Mouse (Mus musculus) mouse trophoblast stem cell (cell line): ENCODE results near the gene Myl3.

ENCODE experiments used
- in situ Hi-C, 2 experiments: fragments of 300-500 bp; cut with MseI, MboI; formaldehyde crosslinking; loops; 2 replicates in 1 of 2; 3 replicates in 1 of 2; pipeline ENCODE4 v1.15.1; 2025

The Myl3 gene

DNA sequence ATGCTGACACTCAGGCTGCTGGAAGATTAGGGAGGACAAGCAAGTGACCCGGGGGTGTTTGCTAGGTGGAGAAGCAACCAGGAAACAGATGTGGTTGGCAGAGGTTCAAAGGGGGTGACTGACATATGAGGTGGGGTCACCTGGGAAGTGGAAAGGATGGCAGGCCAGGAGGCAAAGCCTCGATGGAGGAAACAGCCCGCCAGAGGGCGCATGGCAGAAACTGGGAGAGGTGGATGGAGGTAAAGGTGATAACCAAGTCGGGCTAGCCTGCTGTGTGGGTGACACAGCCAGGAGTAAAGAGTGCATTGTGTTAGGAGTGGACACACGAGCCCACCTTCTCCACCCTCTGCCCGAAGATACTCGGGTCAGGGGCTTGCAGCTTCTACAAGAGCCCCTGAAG, 11.8 kb upstream of the Myl3 start:
- in situ Hi-C loops = loop anchor here (10.0 kb wide), 1 partner anchor 145 kb away; the partner anchor contains the start of gene Als2cl (in 2 of the 2)

DNA sequence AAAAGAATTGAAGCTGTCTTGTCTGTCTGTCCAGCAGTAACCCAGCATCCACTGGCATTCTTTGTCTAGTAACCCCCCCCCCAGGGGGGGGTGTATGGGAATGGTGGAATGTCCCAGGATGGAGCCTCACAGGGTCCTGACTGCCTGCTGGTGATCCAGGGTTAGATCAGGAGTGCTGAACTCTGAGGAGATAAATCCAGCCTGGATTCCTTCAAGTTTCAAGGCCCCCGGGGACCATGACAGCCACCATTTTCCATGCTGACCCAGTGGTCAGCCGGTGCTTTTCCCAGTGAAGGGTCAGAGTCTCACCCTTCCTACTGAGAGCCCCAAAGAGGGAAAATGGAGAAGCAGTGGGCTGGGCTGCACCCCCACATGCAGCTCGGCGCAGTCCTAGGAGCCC, 9.8 kb upstream of the Myl3 start:
- in situ Hi-C loops = no loop called here

DNA sequence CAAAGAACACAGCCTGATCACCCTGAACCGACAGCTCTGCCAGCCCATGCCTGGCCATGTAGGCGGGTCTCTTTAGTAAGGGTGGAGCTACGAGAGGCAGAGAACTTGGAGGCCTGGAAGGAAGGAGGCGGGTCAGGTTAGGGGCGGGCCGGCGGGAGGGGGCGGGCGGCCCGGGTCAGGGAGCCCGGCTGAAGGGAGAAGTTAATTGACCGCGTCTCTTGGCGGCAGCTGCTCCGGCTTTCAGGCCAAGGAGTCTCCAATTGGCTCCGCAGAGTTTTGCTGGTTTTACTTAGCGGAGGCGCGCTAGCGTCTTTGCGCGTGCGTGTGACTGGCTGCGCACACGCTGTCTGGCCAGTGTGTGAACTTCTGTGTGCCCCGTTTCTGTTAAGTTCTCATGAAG, 9.0 kb upstream of the Myl3 start:
- in situ Hi-C loops = no loop called here

DNA sequence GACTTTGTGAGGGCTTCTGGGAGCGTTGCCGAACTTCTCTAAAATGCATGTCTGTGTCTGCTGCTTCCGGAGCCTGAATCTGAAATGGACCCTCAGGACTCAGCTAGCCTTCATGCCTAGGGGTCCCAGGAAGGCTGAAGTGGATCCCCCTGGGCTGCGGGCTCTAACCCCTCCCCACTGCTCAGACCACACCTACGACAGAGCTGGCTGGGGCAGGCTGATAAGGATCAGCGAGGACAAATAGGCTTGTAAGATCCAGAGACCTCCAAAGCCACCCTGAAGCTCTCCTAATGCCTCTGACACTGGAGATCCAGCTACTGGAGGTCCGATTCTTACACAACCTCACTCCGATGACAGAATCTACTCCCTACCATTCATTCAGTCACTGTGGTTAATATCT, 8.6 kb upstream of the Myl3 start:
- in situ Hi-C loops = no loop called here

DNA sequence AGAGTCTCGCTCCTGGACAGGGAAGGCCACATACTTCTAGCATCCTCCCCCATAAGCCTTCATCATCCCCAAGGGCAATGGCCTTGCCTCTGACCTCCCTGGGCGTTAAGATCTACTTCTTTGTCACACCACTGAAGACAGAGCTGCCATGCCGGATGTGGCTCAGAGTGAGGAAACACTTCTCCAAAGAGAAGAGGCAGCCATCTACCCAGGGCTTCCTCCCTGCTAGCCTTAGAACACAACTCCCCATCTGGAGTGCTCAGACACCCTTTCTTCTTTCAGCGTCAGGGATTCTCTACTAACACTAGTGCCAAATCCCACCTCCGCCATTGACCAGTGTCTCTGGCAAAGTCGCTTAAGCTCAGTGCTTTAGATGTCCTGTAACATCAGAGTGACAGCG, 7.5 kb upstream of the Myl3 start:
- in situ Hi-C loops = no loop called here

DNA sequence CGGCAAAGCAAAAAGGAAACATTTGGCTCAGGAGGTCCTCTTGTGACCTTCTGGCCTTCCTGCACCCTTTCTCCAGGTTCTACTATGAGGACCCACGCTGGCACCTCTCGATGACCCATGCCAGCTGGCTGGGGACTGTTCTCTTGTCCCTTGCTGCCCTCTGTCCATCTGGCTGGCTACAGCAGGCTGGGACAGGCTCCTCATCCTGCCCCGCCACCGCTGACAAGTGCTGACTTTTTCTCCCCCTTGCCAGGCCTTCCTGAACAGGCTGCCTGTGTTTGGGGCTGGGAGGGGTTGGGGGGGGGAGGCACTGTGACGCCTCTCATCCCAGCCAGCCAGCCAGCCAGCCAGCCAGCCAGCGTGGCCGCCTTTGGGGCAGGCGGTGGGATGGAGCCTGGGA, 5.3 kb upstream of the Myl3 start:
- in situ Hi-C loops = no loop called here

DNA sequence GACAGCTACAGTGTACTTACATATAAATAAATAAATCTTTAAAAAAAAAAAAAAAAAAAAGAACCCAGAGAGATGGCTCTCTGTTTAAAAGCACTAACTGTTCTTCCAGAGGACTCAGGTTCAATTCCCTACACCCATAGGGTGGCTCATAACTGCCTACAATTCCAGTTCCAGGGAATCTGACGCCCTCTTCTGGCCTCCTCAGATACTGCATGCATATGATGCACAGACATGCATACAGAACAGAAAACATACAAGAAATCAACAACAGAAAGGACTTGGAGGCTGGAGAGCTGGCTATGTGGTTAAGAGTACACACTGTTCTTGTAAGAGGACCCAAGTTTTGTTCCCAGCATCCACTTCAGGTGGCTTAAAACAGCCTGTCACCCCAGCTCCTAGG, 3.6 kb upstream of the Myl3 start:
- in situ Hi-C loops = no loop called here

DNA sequence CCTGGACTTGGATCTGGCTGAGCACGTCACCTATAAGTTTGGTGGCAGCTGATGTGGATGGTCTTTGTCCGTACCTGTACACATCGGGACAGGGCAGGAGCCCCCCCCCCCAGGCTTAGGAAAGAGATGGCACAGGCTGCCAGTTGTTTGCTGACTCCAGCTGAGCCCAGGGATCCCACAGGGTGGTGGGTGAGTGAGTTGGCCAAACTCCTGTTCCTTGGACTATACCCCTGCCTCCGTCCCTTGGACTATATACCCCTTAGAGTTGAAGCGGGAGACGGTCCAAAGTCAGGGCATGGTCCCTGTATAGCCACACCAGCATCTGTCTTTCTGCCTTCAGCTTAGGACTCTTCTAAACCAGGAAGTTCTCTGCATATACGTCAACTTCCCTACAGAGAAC, 1.7 kb upstream of the Myl3 start:
- in situ Hi-C loops = no loop called here

DNA sequence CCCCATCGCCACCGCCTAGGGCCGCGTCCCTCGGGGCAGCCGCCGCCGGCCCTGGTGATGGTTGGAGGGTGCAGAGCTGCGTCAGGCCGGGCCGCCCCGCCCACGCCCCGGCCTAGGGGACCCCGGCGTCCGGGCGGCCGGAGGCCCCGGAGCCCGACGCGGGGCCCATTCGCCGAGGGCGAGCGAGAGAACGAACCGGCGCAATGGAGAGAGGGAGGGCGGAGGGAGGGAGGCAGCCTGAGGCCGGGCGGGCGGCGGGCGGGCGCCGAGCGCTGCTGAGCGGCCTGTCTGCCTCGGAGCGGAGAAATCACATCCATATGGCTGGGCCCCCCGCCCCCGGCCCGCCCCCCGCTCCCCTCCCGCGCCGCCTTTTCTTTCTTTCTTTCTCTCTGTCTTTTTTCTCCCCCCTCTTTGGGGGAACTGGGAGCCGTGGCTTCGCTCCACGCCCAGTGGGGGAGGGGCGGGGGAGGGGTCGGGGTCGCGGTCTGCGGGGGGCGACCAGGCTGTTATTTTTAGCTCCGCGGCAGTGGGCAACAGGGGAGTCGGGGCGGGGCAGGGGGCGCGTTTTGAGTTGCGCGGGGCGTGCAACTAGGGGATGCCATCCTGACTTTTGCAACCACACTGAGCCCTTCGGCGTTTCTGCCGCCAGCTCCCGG, 762 bp downstream of the Myl3 start:
- in situ Hi-C loops = no loop called here

DNA sequence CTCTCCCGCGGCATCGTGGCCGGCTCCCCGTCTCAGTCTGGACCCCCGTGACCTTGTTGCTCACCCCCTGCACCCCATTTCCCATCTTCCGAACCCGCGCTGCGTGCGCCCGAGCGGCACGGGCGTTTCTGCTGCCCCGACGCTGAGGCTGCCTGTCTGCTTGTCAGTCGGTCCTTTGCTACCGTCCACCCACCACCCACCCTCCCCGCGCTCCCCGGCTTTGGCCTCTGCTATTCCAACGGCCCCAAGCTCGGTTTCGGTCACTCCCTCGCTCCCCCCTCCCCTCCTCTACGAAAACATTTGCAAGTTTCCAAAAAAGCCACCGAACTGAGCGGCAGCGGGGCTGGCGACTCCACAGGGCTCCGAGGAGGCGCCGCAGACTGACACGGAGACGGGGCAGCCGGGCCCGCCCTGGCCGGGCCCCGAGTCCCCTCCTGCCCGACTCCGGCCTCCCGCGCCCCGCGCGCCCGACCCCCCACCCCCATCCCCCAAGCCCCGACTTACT, 1.3 kb downstream of the Myl3 start:
- in situ Hi-C loops = no loop called here

DNA sequence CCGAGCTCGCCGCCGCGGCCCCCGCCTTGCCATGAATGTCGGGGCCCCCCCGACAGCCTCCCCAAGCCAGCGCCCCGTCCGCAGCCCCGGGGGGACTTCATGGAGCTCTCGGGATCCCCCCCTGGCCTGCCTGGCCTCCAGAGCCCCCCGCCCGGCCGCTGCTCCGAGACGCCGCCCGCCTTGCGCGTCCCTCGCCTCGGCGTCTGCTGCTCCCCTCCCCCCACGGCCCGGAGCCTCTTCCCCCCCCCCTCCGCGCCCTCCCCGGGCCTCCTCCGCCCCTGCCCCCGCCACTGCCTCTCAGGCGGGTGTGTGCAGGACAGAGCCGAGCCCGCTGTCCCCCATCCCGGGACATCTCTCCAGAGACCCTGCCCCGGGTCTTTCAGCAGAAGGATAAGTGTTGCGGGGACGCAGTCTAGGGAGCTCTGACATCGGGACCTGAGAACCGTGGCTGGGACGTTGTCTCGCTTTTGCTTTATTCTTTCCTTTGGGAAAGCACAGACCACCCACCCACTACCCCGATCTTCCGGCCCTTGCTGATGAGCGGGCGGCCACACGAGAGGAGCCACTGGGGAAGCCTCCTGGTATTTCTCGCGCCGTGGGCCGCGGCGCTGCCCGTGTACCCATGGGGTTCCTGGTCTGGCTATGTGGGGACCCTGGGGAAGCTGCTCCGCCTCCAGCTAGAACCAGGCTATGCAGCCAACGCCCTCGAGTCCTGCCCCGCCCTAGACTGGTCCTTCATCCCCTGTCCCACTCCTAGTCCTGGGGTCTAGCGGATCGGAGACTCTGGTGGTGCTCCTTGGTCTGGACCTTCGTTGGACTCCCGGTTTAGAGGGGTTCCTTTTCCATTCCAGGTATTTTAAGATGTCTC, 2.0 kb downstream of the Myl3 start:
- in situ Hi-C loops = no loop called here

DNA sequence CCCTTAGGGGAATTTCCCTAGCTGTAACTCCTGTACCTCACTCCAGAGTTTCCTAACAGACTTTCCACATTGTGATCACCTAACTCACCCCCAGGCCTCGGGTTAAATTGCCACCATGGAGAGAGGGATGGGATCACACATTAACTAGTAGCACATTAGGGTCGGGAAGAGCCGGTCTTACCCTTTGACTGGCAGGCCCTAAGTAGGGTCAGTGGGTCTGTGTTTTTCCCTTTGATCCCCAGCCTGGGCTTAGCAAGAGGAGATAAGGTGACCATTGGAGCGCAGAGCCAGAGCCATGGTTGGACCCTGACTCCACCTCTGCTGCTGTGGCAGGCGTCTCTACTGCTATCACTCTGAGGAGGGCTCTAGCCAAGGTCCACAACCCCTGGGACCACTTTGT, 4.1 kb downstream of the Myl3 start:
- in situ Hi-C loops = no loop called here

DNA sequence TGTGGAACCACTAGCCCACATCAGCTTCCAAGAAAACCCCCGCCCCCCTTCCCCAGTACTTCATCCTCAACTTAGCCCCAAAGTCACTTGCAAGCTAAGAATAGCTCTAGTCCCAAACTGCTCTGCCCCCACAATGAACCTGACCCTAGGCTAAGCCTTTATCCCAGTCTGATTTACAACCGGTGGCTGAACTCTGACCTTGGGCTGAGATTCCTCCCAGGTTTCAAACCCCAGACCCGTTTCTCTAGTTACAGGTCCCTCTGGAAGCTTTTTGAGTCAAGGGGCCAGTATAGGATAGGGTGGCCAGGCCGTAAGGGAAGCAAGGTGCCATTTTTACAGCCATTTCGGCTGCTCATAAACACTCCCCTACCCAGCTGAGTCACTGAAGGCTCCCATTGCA, 4.6 kb downstream of the Myl3 start:
- in situ Hi-C loops = no loop called here

DNA sequence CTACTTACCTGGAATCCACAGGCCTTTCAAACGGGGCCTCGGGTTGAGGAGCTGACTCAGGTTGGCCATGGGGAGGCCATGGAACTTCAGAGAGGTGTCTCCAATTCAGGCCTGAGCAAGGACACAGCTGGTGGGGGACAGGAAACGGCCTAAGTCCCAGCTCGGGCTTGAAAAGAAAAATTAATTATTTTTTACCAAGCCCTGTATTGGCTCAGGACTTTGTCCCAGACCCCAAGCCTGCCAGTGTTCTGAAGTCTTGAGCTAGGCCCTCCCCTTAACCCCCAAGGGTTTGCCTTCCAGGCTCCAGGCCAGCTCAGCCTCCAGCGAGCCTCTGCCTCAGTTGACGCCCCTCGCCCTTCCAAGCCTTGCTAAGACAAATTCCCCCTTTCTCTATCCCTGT, 5.3 kb downstream of the Myl3 start, which contains the start of gene Pth1r:
TSS of gene Pth1r (minus strand) at position 185 of the 400 bp plus-strand sequence.
- in situ Hi-C loops = no loop called here

DNA sequence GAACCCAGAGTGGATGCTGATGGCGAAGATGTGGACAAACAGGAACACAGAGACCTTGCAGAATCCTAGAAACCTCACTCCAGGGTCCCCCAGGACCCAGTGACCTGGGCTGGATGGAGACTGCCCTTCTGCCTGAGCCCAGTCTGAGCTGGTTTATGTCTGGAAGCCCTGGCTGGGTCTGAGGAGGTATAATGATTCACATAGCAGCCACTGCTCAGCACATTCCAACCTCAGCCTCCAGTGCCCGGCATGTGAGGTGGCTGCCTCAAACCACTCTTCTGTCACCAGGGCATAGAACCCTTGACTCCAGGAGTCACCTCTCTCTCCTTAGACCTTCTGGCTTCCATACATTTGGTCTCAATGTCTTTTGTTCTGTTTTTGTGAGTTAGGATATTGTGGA, 6.8 kb downstream of the Myl3 start:
- in situ Hi-C loops = no loop called here

DNA sequence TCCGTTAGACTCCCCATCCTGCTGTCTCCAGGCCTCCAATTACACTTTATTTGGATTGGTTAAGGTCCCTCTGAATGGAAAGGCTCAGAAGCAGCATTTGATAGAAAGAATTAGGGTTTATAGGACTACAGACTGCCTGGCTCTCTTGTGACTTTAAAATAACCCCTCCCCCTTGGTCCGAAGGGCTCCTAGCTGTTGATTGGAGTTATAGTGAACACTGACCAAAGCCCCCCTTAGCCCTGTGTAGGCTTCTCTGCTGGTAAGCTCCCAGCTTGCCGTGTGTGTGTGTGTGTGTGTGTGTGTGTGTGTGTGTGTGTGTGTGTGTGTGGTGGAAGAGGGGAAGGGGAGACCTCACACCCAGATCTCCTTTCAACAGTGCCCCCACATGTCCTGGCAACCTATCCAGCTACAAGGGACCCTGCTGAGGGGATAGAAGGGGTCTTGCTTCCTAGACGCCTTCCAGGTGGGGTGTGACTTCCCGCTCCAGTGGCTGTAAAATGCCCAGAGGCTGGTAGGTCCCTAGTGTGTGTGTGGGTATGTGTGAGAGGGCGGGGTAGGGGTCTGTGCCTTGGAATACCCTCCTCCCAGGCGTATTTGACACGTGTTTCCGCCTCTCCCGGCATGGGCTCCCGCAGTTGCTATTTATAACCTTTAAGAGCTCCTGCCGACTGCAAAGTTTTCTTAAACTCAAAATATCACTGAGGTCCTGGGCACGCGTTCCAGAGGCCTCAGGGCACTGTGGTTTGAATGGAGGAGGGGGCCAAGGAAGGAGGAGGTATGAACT, 8.9 kb downstream of the Myl3 start:
- in situ Hi-C loops = no loop called here

DNA sequence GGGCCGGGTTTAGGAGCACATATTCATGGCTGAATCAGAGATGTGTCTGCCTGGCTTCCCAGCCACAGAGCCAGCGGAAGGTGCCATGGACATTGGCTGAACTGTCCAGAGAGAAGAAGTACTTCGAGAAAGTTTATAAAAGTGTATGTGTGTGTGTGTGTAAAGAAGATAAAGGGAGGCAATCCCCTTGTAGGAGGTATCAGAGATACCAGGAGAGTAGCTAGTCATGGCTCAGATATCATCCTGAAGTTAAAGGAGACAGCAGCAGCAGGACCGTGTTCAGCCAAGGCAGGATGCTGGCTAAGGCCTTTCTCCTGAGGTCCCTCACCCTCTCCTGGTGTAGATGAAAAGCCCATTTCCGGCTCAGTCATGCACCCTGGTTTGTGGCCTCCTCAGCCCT, 9.8 kb downstream of the Myl3 start:
- in situ Hi-C loops = no loop called here

DNA sequence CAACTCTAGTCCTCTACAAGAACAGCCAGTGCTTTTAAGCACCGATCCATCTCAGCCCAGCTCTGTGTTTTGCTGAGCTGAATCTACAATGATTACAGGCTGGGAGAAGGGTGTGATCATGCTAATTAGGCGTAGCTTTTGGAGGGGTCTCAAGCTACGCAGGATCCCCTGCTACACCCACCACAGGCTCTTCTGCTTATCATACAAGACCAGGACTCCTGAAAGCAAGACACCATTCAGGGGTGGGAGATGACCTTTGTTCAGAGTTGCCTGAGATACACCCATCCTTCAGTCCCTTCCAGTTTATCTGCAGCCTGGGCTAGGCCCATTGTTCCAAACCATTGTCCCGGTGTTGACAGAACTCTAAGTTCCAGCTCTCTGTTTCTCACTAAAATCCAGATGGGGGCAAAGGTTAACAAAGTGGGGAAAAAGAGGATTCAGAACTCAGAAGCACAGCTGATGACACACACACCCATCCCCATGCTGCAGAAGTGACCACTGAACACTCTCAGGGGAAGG, 11.3 kb downstream of the Myl3 start:
- in situ Hi-C loops = no loop called here

DNA sequence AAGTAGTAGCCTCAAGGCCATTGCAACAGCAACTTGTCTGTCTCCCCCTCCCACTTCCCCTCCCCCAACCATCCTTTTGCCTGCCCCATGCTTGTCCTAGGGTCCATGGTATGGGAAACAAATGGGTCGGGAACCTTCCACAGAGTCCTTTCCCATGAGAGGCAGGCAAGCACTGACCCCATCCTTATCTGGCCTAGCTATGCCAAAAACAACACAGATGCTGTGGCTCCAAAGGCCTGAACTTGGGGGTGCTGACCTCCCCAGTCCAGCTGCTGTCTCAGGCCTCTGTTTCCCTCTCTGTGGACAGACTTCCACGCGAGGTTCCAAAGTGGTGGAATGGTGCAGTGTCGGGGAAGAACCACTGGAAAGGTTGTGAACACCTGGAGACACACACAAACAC, 12.1 kb downstream of the Myl3 start:
- in situ Hi-C loops = no loop called here

DNA sequence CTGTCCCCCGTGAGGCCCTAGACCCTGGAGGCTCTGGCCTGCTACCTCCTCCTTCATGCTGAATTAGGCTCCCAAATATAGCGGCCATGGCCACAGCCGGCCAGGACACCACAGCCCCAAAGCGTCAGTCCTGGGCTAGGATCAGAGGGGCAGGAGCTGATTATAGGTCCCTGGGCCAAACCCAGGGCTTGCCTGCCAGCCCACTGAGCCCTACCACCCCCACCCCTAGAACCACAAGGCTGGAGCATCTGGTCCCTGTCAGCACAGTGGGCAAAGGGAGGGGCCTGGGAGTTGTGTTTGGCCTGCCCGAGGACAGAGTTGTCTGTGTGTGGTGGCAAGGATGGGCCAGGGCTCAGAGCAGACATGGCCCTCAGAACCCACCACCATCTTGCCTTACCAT, 16.2 kb downstream of the Myl3 start:
- in situ Hi-C loops = no loop called here

DNA sequence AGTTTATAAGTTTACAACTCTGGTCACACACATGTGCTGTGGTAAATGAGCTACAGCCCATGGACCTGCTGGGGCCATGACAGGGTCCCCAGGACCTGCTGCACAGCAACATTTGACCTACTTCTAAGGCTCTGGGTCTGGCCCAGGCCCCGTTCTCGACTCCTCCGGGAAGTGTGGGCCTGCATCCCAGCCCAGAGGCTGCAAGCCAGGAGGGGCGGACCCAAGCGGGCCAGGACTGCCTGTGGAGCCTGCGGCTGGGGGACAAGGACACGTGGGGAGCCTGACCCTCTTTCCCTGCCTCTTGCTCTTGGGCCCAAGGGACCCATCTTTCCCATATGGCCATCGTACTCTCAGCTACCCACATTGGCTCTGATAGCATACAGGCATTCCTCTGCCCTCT, 16.9 kb downstream of the Myl3 start:
- in situ Hi-C loops = no loop called here

DNA sequence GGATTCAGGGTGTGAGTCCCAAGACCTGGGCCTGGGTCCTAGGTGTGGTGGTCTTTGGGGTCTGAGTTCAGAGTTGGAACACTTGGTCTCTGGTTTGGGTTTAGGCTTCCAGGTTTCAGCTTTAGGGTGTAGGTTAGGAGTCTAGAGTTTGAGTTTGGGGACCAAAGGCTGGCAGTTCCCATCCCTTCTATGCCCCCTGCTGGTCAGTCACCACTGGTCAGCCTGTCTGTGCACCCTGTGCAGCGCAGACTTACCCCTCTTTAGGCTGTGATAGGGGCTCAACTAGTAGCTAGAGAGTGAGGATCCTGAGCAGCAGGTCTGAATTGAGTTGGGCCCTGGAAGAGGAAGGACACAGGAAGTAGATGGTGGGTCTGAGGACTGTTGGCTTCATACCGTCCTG, 17.6 kb downstream of the Myl3 start:
- in situ Hi-C loops = no loop called here
